Mouse (Mus musculus) layer of hippocampus, adult 9-11 months (tissue): ENCODE data around the gene Qser1.

Source experiments
- DNase-seq: peaks from one replicate; pipeline ENCODE4 v3.0.0; 2022

The Qser1 gene

DNA sequence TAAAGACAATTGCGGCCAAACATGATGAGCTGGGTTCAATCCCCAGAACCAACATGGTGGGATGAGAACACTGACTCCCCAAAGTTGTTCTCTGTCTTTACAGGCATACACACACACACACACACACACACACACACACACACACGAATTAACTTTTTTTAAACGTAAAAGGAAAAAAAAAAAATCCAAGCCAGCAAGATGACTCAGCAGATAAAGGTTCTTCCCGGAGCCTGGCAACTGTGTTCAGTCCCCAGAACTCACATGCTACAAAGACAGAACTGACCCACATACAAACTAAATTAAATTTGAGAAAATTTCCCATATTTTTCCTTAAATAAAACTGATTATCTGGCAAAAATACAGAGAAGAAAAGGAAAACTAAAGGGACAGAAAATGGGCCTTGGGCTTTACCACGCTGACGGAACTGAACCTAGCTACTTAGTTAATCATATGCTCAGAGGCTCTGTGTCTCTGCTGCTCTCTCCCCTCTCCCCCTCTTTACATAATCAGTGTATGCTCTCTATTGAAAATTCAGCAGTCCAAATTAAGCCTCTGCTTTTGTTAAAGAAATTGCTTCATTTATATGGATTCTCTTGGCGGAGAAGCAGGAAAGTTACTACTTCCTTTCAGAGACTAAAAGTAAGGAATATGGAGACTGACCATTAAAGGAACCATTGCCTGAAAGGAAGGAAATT is 83.9 kb downstream of the Qser1 start:
- DNase-seq = no peak

DNA sequence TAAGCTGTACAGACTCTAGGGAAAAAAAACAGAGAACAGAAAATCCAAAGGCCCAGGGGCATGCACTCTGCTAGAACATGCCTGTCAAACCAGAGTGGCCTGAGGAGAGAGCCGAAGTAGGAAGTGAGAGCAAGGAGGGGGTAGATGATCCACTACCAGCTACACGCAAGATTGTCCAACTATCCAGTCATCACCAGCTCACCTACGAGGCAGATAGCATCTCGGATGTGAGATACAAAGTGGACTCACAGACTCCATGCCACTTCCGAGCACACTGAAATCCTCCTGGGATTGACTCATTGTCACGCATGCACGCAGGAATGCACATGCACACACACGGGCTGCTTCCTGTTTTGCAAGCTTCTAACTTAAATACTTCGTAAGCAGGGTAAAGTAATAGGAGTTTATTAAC is 84.5 kb downstream of the Qser1 start:
- DNase-seq = peak; percentile 38

DNA sequence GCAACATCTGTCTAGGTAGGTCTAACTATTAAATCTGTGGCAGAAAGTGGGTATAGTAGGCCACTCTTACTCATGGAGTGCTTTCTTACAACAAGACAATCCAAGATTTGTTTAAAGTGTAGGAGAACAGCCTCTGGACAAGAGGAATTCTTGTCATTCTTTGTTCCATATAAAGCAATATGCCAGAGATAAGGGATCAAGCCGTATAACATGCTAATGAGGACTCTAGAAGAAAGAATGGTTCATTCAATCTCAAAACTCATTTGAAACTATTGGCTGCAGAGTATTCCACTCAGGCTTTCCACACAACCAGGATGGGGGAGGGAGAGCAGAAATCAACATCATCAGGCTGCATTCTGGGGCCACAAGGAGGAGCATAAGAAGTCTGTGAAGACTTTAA is 89.2 kb downstream of the Qser1 start:
- no peak for DNase-seq

DNA sequence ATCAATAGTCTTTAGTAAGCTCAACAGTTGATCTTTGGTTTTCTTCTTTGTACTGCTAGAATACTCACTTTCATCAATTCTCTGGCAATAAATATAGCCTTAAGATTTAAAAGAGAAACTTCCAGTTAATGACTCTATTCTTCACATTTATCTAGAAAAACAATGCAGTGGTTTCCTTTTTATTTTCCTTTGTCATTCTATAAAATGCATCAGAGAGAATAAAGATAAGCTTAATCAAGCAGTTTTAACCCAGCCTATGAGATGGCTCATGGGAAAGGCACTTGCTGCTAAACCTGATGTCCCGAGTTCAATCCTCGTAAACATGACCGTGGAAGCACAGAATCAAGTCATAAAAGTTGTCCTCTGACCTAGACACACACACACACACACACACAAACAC is 94.5 kb downstream of the Qser1 start:
- DNase-seq = no peak

DNA sequence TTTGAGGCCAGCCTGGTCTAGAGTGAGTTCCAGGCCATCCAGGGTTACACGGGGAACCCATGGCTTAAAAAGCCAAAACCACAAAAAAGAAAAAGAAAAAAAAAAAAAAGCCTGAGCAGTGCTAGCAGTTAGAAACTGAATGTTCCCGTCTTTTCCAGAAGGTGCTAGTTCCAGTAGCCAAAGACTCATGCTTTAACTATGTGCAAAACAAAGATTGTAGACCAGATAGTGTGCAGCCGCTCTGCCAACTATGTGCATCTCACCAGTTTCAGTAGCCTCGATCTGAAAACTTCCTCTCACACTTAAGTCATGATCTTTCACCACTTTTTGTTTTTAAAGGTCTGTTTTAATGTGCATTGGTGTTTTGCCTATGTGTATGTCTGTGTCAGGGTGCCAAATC is 98.7 kb downstream of the Qser1 start:
- no peak for DNase-seq

DNA sequence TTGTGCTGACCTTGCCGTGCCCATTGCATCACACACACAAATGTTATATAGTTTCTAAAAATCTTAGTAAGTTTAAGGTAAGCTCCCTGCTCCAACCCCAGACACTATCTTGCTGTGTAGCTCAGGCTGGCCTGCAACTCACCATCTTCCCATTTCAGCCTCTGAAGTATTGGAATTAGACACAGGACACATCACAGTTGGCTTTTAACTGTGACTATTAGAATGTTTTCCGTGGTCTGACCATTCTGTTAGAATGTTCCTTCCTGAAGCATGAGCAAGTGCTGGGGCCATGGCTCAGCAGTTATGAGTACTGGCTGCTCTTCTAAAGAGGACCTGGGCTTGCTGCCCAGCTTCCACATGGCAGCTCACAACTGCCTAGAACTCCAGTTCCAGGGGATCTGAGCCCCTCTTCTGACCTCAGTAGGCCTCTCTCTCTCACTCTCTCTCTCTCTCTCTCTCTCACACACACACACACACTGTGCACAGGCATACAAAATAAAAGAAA is 99.3 kb downstream of the Qser1 start:
- no peak for DNase-seq

DNA sequence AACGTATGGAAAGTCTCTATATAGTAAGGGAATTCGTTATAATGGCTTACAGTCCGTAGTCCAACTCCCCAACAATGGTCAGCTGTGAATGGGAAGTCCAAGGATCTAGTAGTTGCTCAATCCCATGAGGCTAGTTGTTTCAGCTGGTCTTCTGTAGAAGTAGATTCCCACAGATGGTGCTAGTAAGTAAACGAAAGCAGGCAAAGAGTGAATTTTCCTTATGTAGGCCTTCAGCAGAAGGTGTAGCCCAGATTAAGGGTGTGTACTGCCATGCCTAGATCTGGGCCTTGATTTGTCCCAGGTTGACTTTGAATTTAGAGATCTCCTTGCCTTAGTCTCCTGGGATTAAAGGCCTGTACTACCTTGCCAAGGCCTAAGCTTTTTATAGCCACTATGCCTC is 100.3 kb downstream of the Qser1 start, which contains the start of gene Pin1rt1:
TSS of gene Pin1rt1 (minus strand) at position 101 of the 400 bp plus-strand sequence.
- DNase-seq = no peak

DNA sequence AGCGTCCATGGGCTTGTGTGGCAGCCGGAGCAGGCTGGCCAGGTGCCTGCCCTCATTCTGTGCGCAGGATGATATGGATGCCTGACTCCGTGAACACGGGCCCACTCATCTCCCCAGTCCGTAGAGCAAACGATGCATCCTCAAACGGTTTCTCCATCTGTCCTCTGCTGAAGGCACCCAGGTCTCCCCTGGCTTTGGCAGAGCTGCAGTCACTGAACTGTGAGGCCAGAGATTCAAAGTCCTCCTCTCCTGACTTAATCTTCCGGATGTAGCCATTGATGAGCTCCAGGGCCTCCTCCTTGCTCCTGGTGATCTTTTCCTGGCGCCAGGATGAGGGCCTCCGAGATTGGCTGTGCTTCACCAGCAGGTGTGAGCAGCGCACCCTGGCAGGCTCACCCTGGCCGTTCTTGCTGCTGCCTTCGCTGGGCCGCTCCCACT is 102.3 kb downstream of the Qser1 start:
- no peak for DNase-seq

DNA sequence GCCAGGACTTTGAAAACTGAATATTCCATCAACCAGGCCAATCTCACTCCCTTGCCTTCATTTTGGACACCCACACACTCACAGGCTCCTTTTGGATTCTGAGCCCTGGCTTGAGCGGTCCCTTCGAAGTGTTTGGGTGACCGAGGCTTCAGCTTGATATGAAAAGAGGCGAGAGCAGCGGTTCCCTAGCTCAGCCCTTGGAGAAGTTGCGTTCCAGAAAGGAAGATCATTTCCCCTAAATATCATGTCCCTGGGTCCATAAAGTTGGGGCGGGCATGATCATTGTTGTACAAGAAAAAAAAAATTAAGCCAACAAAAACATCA is 104.1 kb downstream of the Qser1 start:
- DNase-seq = no peak

DNA sequence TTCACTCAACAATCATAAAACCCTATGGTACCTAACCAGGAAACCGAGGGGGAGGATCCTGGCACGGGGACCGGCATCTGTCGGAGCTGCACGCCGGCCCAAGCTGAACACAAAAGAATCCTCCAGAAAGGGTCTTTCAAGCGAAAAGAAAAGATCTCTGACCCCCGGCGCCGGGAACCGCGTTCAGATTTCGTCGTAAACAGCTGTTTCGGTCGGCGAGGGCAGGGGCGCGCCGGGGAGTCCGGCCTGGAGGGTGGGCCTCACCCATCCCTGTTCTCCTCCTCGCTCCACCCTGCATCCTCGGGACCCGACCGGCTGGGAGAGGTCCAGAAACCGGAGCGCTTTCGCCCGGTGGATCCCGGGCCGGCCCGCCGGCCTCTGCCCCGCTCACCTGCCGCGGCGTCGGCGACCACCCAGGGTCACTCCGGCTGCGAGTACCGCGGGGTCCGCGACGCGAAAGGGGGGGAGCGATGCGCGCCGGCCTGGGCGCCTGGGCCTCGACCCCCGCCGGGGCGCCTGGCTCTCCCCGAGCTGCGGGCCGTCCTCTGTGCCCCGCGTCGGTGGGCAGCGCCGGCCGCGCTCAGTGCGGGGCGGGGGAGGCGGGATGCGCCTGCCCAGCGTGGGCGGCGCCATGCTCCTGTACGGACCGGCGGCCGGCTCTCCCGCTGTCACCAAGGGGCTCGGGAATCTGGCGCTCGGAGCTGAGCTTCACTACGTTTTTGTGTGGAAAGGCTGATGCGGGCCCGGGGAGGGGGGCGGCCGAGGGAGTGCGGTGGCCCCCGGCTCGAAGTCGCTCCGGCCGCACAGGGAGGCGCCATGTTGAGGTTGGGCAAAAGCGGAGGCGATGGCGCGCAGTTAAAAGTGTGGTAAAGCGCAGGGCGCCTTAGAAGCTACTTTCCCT is 104.7 kb downstream of the Qser1 start, which contains the start of gene Tcp11l1:
TSS of gene Tcp11l1 (minus strand) at position 585 of the 901 bp plus-strand sequence.
- peak; percentile 63 for DNase-seq

DNA sequence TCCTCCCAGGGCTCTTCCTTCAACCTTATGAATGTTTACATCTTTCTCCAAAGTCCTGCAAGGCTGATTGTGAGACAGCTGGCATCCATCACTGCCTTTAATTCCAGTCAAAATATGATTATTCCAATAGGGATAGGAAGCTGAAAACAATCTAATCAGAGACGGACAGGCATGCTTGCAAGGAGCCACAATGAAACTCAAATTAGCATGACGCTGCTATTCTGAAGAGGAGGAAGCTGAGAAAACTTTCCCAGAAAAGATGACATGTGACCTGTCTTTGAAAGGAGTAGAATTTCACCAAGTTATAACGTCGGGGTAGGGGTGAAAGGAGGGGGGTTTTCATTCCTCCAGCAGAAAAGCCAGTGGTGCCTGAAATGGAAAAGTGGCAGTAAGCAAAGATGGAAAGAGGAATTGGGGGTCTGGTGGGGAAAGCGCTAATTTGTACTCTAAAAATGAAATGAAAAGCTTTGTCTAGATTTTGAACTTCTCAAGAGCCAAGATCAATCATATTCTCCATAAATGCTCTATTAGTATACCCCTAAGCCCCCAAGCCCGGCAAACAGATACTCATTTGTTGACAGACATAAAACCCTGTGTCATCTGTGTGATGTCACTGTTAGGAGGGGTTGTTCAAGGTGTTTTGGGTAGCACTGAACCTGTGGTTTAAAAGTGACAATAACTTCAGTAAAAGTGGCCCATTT is 105.7 kb downstream of the Qser1 start:
- no peak for DNase-seq

DNA sequence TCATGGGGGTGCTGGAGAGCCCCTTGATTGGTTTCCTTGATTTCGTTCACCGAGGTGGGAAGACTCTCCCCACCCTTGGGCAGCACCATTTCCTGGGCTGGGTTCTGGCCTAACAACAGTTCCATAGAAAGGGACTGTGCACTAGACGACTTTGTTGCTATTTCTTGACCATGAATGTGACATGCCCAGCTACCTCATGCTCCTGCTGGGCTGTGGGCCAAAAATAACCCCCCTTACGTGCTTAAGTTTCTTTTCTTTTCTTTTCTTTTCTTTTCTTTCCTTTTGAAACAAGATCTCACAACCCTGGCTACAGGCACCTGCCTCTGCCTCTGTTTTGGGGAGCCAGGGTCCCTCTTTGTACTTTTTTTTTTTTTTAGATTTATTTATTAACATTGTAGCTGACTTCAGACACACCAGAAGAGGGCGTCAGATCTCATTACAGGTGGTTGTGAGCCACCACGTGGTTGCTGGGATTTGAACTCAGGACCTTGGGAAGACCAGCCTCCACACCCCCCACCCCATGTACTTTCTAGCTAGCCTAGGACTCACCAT is 106.7 kb downstream of the Qser1 start:
- no peak for DNase-seq
